Mouse (Mus musculus) embryo, embryonic 11 days (tissue): ENCODE results near the gene Ikzf3.

Experiments
- DNase-seq: peaks from one replicate; pipeline ENCODE4 v3.0.0-alpha.2; 2015

The Ikzf3 gene

GRCm38 (mm10) chr11:98469761-98470714 is 75.8 kb downstream of the Ikzf3 start:
- DNase-seq, result no peak

- DNase-seq, result no peak
Measured at GRCm38 (mm10) chr11:98464516-98464915, 81.3 kb downstream of the Ikzf3 start.

DNA sequence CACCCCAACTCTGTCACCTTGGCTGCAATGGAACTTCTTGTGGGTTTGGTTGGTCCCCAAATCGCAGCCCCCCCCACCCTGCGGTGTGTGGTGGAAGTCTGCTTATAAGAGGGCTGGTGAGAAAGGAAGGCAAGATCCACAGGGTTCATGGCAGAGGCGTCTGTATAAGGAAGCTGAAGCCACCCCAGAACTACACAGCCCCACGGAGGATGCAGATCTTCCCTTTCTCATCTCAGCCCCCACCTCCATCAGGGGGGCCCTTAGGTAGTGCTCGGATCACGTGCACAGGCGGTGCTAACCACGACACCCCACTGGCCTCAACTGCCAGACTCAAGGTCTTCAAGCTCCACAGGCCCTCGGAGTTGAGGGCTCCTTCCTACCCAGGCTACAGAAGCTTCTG is 81.9 kb downstream of the Ikzf3 start:
- no peak for DNase-seq

DNA sequence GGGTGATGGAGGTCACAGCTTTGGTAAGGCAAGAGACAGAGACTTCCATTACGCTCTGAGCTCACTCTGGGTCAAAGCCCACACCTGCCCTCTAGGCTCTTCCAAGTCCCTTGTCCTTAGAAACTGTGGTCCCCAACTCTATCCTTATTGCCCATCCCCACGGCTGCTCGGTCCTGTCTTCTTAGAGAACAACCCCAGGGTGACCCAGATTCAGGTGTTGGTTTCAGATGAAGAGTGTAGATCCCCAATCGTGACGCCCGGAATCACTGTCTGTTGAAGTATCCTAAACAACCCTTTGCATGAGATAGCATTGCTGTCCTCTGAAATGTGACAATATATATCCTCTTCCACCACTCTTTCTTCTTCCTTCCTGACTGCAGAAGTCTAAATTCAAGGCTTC is 83.6 kb downstream of the Ikzf3 start:
- no peak for DNase-seq

DNA sequence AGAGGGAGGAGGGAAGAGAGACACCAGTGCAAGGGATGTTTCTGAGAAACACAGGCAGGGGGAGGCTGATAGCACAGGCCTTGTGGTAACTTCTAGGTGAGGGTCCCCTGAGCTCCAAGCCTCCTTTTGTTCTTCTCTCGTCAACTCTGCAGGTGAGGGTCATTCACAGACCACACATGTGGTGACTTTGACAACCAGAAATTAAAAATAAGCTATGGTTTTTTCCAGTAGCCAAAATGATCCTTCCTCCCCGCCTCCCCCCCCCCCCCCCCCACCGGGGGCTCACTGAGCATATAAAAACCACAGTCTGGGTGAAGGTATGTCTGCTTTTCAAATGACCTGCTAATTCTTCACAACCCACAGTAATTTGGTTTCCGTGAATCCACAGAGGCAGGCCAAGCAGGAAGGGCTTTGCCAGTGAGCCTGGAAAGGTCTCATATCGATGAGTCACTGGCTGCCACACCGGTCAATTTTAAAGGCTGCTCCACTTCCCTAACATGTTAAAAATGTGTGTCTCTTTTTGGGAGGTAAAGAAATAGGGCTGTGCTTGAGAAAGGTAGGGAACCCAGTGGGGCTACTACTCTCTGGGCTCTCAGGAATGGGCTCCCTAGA is 84.6 kb downstream of the Ikzf3 start:
- DNase-seq, result no peak

DNA sequence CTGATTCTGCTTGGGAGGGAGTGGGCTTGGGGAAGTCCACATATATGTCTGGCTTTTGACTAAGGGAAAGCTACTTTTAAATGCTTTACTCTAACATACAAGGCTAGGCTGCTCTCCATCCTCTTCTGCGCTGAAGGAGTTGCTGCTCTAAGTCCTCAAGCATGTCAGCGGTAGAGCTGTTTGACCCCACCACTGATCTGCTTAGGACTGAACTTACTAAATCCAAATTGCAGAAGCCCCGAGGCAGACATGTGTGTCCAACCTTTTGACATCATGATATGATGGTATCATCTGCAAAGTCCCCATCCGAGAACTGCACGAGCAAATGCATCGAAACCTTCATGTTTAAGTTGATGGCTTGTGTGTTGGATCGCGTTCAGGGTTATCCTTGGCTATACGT is 86.0 kb downstream of the Ikzf3 start:
- no peak for DNase-seq

DNA sequence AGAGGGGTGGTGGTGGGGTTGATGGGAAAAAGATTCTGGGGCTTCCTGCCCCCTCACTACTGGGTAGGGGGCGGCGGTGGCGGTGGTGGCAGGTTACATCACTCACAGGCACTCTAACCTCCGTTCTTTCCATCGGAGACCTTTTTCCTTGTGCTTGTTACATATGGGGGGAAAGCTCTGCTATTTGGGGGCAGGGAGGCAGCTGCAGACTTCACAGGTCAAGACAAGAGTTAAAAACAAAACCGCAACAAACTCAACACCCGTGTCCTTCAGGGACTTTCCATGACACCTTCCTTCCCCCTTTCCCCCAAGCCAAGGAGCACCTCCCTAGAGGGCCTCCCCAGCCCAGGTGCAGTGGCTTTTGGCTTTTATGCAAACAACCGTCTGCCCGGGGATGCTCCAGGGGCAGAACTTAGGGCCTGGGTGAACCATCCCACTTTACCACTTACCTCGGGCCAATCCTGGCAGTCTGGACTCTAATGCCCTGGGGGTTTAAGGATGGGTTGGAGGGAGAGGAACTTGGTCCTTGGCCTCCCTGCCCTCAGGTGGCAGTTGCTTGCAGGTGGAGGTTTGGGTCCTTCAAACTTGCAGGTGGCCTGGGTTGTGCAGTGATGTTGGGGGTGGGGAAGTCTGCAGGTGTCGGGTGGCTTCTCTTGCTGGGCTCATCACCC is 86.6 kb downstream of the Ikzf3 start:
- no peak for DNase-seq

DNA sequence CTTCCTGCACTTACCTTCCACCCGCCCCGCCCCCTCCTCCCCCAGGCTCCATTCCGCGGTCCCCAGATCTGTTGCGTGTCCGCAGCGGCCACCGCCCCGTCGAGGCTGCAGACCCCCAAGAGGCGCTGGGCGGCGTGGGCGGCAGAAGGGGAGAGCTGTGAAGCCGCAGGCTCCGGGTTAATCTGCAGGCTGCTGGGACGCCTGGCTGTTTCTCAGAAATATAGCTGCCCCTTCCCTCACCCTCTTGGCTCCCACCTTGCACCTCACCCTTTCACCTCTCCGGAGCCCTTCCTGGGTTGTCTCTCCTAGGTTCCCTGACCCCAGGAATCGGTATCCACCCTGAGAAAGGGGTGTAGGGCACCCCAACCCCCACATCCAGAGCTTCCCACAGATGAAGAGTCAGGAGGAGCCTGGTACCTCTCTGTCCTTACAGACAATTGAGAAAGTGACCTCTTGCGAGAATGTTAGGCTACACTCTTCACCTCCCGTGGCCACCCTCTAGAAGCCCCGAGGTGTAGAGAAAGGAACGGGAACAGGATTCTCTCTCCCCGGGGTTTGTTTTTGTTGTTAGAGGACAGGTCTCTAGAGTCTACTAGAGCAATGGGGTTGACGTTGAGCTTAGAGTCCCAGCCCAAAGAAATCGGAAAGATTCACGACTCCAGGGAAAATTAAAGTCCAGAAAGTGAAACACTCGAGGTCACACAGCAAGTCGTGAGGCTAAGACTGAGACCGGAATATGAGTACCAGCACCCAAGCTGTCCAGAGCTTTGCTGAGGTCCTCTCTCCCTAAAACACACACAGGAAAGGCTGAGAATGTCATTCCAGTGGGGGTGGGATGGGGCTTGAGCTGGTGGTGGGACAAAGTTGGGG is 87.5 kb downstream of the Ikzf3 start:
- peak; percentile 43 for DNase-seq

DNA sequence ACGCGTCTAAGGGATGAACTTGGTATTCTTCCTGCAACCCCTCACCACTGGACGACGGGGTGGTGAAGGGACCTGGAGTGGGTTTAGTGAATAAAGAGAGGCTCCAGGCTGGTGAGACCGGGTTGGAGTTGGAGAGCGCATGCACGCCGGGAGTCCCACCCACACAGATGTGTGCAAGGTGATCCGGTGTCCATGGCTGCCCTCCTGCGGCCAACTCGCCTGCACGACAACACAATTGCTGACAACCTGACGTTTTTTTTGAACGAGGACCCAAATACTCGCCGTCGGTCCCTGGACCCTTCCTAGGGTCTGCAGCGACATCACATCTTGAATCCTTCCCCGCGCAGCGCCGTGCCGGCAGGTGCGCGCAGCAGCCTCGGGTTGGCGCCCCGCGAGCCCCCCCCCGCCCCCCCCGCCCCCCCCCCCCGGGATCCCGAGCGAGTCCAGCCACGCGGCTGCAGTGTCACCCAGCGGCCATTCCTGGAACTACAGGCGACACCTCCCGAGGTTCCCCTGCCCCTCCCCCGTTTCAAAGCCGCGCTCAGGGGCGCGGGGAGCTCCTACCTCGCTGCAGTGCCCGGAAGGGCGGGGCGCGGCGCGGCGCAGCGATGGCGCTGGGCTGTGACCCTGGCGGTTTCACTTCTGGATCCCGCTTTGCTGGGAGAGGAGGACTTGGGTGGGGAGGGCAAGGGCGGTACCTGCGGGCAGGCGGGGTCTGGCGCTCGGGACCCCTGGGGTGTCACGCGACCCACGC is 88.3 kb downstream of the Ikzf3 start:
- peak; percentile 91 for DNase-seq

DNA sequence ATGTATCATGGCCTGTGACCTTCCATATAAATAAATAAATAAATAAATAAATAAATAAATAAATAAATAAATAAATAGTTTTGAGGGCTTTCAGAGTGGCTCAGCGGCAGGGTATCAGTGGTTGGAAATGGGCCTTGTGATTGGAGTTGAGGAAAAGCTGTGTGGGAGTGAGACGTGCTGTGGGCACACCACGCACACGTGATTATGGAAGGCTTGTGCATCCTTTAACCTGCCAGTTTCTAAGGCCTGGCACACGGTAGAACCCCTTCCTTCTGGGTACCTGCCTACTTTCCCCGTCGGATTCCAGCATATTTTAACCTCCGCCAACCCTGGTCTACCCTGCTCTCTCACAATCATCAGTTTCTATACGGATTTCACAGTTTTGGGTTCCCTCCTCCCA is 88.9 kb downstream of the Ikzf3 start:
- DNase-seq, result no peak

DNA sequence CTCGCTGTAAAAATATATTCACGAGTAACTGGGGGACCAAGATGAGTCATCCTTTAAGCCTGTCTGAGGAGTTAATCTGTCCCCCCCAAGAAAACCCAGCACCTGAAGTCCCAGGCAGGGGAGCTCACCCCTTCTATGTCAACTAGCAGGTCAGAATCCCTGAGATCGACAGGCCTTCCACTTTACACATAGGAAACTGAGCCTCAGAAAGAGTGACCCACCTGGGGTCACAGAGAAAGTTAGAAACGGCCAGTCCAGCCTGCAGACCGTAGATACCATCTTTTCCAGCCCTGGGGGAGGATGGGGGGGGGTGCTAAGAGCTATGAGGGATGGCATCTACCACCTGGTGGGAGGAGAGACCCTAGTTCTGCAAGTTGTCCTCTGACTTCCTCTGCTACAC is 89.3 kb downstream of the Ikzf3 start:
- no peak for DNase-seq

GRCm38 (mm10) chr11:98455484-98455883 is 90.3 kb downstream of the Ikzf3 start:
- DNase-seq, result no peak

- DNase-seq, result no peak
Measured at GRCm38 (mm10) chr11:98449921-98450771, 95.7 kb downstream of the Ikzf3 start.

DNA sequence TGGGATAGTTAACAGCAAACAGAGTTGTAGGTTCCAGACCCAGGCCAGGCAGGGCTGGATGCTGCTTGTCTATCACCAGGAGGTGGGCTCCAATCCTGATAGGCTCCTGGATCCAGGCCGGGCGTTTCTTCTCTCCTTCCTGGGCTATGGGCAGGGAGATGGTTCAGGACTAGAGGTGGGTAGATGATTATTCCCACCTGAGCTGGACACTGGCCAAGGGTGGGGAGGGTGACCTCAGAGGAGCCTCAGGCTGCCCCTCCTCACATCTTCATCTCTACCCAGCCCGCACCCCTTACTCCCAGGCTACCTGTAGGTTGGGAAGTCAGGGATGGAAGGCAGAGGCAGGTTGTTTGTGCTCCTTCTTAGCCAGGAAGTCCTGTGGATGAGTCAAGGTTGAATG is 96.4 kb downstream of the Ikzf3 start:
- DNase-seq, result no peak

DNA sequence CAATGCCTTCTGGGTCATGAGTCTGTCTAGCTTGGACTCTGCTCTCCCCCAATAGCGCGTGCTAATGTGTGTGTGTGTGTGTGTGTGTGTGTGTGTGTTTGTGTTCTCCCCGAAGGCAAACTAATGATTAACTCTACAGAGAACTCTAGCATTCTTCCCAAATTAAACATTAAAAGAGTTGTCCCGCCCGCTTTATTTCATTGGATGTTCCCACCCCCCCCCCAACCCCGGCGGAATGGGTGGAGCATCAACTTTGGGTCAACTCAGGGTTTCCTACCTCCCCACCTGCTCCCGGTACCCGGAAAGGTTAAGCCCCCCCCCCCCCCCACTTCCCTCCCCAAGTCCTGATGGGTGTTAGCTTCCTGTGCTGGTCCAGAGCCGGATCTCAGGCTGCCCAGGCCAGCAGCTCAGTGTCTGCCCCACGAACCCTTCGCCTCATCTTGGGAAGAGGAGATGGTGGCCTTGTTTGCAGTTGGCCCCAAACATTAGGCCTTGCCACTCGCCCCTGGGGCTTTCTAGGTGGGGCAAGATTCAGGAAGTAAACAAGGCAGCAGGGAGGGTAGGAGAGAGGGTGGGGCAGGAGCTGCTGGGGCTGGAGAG is 97.5 kb downstream of the Ikzf3 start:
- no peak for DNase-seq

DNA sequence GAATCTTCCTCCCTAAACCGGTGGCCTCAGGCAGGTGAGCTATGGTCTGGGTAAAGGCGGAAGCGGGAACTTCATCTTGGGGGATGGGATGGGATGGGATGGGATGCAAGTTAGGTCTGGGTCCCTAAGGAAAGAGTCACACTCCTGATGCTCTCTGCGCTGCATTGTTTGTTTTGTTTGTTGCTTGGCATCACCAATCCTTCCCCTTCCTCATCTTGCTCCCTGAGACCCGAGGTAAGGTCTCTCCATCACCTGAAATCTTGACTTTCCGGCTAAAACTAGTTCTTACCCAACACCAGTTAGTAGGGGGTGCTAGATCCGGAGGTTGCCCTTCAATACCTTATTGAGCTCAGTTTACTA is 98.4 kb downstream of the Ikzf3 start:
- DNase-seq, result no peak

GRCm38 (mm10) chr11:98446562-98447474 is 99.0 kb downstream of the Ikzf3 start:
- DNase-seq, result peak; percentile 40

DNA sequence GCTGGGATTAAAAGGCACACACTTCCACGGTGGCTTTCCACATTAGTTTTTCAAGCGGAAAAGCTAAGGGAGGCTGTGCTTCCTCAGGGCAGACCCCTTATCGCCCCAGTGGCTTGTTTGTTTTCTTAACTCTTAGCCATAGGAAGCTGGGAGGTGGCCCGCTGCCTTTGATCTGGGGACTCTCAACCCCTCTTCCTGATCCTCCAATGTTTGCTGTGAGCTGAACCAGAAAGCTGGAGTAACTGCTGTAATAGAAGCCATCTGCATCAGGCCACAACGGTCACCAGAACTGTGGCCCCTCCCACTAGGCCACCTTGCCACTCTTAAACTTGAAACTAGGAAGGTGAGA is 99.6 kb downstream of the Ikzf3 start, which contains the start of gene Grb7:
TSS of gene Grb7 (plus strand) at position 182 of the 349 bp plus-strand sequence.
- no peak for DNase-seq

- DNase-seq, result no peak
Measured at GRCm38 (mm10) chr11:98445679-98446078, 100.2 kb downstream of the Ikzf3 start.

GRCm38 (mm10) chr11:98445238-98445637 is 100.6 kb downstream of the Ikzf3 start:
- DNase-seq, result no peak
